Mouse (Mus musculus): ENCODE data around the gene Opa3.
"Not testable (repeated sequence)": the region's sequence is repeated elsewhere in the genome, so short reads cannot be mapped to it uniquely, and the experiment has no call there.

Opa3 gene

DNA sequence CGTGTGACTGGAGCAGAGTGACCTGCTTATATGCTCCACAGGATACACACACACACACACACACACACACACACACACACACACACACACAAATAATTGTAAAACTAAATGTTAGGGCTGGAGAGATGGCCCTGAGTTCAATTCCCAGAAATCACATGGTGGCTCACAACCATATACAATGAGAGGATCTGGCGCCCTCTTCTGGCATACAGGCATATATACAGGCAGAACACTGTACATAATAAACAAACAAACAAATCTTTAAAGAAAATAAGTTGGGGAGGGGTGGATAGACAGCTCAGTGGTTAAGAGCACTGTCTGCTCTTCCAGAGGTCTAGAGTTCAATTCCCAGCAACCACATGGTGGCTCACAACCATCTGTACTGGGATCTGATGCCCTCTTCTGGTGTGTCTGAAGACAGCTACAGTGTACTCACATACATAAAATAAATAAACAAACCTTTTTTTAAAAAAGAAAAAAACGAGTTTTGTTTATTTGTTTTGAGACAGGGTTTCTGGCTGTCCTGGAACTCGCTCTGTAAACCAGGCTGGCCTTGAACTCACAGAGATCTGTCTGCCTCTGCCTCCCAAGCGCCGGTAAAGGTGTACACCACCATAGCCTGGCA is 53.7 kb downstream of the Opa3 start:
- DNase-seq (ENCODE audit: low spot score) = not testable (repeated sequence)

DNA sequence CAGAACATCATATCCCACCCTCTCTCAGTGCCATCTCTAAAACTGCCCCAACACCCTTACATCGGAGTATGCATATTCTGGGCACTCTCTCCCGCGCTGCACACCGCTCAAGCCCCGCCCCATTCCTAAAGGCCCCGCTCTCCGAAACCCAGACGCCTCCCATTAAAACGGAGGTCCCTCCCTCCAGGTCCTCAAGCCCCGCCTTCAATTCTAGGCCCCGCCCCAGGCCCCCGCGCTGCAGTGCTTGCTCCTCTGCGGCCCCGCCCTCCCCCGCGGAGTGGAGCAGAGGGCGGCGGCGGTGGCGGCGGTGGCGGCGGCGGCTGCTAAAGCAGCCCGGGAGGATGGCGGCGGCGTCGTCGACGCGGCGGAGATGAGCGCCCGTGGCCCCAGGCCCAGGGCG is 54.3 kb downstream of the Opa3 start, which contains the start of gene Rtn2:
Gene Rtn2, plus strand, starts transcription at position 240 of the 400 bp plus-strand sequence.
- DNase-seq (ENCODE audit: low spot score) = peak; percentile 55

DNA sequence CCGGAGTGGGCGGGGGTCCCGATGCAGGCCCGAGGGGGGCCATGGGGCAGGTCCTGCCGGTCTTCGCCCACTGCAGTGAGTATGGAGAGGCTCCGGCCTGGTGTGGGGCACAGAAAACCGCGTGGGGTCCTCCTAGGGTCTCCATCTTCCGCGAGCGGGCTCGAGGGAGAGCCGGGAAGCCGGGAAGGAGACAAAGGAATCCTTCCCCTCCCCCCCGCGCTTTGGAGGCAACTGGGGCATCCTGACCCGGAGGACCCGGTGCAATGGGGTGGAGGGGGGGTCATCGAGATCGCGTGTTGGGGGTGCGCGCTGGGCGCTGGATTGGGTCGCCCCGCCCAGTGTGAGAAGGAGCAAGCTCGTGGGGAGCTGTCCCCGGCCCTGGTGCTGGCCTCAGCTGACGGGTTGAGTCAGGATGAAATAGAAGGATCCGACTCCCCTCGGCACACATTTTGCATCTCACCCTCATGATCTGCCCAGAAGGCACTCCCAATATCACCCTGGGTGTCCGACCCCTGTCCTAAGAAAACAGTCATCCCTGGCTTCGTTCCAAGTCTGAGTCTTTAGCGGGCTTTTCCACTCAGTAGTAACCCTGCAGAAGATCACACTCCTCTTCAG is 54.8 kb downstream of the Opa3 start:
- DNase-seq (ENCODE audit: low spot score) = peak; percentile 63

DNA sequence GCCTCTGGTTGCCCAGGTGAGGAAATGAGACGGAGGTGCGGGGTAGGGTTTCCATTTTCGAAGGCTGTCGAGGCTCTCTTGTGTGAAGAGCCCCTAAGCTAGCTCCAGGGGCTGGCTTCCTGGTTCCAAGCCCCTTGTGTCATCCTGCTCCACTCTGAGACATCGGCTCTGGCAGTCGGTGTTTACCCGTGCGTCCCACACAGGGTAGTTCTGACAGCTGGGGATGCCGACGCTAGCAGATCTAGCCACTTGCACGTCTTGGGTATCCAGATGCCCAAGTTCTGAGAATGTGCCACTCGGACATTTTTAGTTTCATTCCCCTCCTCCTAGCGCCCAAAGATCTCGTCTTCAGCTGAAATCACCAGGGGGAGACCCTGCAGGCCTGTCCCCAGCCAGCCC is 55.3 kb downstream of the Opa3 start:
- DNase-seq (ENCODE audit: low spot score) = no peak

DNA sequence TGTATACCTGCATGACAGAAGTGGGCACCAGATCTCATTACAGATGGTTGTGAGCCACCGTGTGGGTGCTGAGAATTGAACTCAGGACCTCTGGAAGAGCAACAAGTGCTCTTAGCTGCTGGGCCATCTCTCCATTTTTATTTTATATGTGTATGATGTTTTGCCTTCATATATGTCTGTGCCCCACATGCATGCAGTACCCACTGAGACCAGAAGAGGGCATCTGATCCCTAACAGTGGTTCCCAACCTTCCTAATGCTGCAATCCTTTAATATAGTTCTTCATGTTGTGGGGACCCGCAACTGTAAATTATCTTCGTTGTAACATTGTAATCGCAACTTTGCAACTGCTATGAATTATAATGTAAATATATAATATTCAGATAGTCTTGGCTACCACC is 56.6 kb downstream of the Opa3 start:
- no peak for DNase-seq (ENCODE audit: low spot score)

DNA sequence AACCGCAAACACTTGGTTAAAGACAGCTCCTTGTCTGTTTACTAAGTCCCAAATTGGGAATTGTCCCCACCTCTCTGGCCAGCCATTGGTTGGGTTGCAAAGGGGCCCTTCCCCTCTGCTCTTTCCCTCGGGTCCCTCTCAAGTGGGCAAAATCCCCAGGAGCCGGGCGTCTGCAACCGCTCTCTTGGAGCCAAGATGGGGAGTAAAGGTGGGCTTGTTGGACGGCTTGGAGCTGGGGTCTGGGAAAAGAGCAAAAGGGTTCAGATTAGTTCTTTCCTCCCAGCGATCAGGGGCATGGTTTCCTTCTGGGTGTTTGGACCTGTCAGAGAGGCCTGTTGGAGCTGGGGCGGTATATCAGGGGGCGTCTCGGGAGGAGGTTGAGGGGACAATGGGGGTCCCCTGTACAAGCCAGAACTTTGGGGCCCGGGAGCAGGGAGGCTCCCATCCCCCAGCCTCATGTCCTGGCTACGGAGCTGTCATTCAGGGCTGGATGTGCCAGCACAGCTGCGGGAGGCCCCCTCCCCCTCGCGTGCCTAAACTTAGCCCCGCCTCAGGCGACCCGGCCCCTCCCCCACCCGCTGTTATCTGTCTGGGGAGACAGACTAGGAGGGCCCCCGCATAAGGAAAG is 62.9 kb downstream of the Opa3 start:
- DNase-seq (ENCODE audit: low spot score) = no peak

DNA sequence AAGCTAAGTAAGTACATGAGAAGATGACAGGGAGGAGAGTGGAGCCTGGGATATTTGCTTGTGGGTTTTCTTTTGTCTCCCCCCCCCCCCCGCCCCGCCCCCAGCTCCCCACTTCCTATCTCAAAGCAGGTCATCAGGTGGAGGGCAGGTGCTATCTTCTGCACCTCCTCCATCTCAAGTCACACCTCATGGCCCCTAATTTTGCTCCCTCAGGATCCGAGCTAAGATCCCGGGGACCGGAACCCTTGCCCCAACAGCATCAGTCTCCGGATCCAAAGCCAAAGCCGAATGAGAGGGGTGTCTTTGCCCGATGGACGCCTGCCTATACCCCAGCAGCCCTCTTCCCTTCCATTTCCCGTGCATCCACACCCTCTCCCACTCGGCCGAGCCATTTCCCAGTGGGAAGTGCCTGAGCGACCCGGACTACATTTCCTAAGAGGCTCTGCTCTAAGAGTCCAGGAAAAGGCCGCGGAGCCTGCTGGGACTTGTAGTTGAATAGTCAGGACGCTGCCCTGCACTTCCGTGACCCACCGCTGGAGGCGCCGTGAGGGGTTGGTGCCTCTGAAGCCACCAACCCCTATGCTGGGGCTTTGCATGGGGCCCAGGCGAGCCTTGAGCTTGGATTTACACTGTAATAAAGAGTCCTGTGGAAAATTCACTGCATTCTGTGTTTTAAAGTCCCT is 67.5 kb downstream of the Opa3 start:
- peak; percentile 98 for DNase-seq (ENCODE audit: low spot score)

DNA sequence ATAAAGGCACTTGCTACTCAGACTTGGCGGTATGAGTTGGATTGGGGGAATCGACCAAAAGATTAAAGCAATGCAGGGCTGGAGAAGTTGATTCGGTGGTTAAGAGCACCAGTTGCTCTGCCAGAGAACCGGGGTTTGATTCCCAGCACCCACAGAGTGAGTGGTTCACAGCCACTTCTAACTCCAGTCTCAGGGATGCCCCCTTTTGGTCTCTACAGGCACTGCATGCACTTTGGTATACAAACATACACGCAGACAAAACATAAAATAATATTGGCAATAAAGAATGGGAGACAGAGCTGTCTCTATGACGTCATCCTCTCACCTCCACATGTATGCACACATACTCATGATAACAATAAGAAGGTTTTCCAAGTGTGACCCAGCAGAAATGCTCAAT is 68.9 kb downstream of the Opa3 start:
- DNase-seq (ENCODE audit: low spot score) = no peak

DNA sequence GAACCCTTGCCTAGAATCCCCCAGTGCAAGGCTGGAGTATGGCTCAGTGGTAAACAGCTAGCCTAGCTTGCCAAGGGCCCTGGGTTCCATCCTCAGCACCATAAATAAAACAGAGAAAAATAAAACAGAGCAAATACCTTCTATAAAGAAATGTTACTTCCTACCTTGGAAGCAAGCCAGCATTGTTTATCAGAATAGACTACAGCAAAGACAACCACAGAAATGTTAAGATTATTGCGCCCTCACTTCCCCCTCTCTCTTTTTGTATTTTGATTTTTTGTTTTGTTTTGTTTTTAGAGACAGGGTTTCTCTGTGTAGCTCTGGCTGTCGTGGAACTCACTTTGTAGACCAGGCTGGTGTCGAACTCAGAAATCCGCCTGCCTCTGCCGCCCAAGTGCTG is 69.7 kb downstream of the Opa3 start:
- no peak for DNase-seq (ENCODE audit: low spot score)

DNA sequence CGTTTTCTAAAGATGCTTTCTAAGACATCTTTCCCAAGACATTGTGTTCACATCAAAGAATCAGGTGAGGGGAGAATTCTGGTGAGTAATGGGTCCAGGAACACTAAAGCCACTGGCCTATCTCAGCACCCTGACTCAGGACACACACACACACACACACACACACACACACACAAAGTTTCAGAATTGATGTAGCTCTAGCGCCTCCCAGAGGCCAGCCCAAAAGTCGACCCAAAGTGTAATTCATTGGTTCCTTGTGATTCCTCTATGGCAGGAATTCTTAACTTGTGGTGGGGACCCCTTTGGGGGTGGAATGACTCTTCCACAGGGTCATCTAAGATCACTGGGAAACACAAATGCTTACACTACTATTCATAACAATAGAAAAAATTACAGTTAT is 71.1 kb downstream of the Opa3 start:
- DNase-seq (ENCODE audit: low spot score) = no peak

DNA sequence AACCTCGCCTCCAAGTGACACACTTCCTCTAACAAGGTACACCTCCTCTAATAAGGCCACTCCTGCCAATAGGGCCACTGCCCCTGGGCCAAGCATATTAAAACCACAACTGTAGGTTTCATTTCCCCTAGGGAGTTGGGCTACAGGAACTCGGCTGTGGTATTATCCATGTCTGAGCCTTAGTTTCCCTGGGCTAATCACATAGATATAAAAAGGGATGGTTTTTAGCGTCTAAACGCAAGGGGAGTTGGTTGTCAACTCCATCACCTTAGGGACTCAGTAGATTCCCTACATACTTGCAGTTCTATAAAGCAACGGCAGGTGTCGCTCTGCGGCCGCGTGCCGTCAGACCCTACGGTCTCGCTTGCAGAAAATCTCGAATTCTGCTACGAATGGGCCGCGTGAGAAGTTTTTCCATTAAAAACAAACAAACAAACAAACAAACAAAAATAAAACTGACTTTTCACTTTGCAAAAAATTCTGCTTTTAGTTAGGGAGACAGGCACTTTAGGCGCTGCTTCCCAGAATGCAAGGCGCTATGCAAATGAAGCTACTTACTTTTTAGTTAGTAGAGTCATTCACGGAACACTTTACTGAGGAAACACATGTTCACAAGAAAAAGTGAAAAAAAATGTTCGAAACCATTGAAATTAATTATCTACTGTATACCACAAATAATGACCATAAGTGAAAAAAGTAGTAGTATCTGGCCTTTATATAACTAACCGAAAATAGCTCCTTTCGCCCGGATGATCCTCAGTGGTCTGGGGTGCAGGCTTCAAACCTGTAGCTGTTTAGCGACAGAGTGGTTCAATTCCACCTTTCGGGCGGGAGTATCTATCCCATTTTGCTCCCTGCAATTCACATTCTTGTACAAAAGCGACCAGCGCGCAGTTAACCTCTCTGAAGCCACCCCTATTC is 72.6 kb downstream of the Opa3 start:
- DNase-seq (ENCODE audit: low spot score) = peak; percentile 71

DNA sequence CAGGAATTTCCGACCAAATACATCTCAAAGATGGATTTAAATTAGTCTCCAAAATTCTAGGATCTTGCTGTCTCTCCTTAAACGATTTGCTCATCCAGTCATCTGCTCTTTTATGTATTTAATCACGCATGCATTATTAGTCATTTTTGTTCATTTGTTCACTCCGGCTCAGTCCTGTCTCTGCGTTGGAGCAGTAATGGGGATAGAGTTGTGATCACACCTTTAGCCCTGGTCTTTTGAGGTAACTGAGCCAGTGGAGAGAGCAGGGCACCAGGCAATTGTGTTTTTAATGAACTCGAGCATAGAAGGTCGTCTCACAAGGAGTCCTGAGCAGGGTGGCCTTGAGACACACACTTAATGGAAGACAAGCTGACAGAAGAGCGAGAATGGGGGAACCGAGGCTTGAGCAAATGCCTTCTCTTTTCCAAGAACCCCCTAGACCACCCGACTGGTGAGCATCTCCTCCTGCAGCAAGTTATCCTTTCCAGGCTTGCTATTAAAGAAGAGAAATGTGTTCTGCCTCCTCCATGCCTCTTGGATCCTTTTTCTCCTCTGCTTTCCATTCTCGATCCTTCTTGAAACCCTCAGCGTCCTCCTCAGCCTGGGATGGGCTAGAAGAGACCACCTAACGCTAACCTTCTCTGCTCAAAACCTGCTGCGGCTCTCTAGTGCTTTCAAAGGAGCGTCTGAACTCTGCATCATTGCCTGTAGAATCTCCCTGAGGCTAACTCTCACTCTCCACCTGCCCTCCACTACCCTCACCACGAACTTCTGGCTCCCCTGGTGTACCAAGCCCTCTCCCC is 73.5 kb downstream of the Opa3 start:
- DNase-seq (ENCODE audit: low spot score) = no peak

DNA sequence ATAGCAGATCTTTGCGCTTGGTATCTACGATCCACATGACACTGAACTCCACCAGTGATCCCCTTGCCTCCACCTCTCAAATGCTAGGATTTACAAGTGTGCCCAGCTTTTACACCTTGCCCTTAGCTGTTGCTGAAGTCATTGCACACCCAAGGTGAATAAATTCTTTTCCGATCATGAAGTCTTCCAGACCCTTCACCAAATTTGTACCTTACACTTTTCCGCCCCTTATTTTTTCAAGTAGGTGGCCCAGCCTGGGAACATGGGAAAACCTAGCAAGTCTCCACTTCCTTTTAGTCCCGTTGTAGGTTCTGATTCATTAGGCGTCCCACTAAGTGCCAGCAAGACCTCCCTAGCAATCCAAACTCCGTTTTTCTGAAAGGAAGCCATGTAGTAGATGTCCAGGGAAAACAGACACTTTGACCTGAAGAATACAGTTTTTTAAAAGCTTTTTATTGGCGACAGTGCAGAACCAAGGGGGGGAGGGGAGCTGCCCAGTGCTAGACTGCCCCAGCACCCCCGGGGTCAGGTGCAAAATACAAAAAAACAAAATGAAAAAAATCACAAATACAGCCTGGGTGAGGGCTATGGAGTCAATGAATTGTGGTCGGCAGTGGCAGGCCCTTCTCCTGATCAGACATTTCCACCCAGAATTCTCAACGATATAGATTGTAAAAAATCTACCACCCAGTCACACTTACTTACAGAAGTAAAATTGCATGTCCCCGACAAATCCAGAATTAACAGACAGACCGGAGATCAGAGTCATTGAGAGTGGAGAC is 74.3 kb downstream of the Opa3 start:
- DNase-seq (ENCODE audit: low spot score) = no peak

DNA sequence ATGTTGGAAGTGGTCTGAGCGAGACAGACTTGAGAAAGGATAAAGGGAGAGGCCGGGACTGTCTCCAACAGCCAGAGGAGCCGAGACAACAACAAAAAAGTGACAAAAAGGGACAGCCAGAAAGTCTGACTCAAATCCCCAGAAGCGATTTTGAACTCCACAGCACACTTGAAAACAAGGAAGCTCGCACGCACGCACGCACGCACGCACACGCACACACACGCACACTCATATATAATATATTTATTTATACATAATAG is 74.8 kb downstream of the Opa3 start:
- no peak for DNase-seq (ENCODE audit: low spot score)

DNA sequence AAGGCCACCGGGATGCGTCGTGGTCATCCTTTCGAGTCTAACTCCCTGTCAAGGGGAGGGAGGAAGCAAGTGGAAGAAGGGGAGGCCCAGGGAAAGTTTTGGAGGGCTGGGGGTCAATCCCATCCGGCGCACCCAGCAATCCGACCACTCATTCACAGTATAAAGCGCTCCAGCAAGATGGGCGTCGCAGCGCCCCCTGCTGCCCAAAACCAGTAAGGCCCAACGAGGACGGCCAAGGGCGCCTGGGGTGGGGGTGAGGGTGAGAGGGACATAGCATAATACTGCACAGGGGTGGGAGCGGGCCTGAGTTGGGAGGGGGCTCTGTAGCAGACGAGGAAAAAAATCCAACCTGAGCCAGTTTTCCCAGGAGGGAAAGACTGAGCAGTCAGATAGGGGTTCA is 75.6 kb downstream of the Opa3 start:
- peak; percentile 75 for DNase-seq (ENCODE audit: low spot score)

DNA sequence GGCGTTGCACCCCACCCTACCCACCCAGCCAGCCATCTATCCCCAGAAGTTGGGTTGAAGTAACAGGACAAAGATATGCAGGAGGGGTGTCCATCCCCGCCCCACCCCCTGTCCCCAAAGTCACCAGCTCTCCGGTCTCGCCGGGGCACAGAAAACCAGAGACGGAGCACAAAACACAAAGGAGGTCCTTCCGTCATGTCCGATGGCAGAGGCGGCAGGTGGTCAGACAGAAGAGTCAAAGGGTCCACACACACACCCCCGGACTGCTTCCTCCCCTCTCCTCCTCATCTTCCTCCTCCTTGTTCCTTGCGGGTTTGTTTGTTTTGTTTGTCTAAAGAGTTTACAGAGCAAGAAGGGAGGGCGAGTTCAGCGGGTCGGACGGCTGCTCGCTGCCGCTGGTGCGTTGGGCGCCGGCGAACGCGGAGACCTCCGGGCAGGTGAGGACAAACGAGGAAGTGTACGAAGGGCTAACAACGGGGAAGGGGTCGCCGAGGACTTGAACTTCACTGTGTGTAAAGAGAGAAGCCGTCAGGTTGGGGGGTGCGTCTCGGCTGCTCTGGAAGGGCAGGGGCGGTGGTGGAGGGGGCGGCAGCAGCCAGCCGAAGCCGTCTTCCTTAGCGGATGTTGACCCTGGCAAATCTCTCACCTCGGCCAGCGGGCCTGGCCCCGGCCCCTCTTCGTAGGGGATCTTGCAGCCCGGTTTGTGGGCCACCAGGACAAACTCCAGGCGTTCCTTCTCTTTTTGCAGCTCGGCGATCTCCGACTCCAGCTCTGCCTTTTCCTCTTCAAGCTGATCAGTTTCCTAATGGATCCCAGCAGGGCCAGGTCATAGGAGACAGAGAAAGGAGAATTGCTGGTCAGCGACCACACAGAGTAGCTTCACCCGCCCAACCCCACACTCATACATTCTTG is 76.6 kb downstream of the Opa3 start:
- no peak for DNase-seq (ENCODE audit: low spot score)

DNA sequence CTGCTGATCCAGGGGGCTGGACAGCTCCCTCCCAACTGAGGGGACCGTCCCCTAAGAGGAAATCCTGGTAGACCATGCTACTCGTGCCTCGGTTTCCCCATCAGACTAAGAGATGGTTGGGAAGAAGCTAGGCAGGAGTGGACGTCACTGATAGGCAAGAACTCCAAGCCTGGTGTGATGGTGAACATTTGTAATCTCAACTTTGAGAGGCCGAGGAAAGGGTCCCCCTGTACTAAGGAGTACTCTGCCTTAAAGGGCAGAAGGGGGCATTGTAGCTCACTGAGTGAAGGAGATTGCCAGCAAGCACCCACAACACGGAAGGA is 77.2 kb downstream of the Opa3 start:
- DNase-seq (ENCODE audit: low spot score) = no peak

Data from urinary bladder, postnatal 25 days (tissue).